Mouse (Mus musculus) WW6 (cell line): ENCODE measurements around the gene Bach2.

Experiments
- DNase-seq: peaks from one replicate; pipeline ENCODE4 v3.0.0-alpha.2; 2013; ENCODE audit warnings: low read depth, low spot score

Gene Bach2

GRCm38 (mm10) chr4:32387479-32388240 lies 149.1 kb downstream of the Bach2 start:
- DNase-seq: no peak

- no peak for DNase-seq
These were observed 150.0 kb downstream of the Bach2 start for GRCm38 (mm10) chr4:32388564-32388963.

DNA sequence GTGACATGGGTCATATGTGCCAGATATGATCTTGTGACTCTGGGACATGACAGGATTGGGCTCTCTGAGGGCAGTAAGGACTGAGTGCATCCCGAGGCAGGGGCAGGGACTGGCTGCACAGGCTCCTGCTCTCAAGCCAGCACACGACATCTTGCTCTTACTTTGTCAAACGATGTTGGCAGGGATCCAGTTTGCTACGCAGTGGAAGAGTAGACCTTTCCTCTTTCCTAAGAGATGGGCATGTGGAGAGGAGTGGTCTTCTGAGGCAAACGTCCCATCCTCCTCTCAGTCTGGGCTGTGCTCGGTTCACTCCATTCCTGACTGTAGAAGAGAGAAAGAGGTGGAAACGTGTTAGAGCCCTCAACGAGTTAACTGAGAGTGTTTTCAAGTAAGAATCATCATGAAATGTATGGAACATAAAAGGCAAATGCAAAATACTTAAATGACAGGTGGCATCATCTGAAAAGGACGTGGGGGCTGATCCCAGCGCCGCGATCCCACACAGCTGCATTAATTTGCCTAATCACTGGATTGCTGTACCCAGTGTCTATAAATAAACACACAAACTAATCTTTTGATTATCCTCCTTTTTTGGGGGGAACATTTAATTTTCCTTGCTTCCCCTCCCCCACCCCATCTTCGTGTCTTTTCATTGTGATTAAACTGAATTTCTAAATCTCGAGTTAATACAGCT lies 150.7 kb downstream of the Bach2 start:
- DNase-seq: no peak

GRCm38 (mm10) chr4:32391260-32391659 lies 152.7 kb downstream of the Bach2 start:
- no peak for DNase-seq

DNA sequence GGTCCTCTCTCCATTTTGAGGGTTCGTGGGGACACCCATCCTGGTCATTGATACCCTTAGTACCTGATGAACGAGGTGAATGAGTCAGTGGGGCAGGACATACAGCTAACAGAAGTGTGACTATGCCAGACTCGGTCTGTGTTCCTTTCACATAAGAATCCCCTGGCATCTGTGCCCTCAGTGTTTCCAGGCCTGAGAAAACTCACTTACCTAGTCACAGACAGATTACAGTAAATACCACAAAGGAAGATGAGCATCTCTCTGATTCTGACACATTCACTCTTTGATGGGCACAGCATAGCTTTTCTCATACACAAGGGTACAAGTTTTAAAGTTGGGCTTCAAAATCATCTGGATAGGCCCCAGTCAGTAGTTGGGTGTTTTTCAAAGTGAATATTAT lies 154.6 kb downstream of the Bach2 start:
- DNase-seq: no peak

DNA sequence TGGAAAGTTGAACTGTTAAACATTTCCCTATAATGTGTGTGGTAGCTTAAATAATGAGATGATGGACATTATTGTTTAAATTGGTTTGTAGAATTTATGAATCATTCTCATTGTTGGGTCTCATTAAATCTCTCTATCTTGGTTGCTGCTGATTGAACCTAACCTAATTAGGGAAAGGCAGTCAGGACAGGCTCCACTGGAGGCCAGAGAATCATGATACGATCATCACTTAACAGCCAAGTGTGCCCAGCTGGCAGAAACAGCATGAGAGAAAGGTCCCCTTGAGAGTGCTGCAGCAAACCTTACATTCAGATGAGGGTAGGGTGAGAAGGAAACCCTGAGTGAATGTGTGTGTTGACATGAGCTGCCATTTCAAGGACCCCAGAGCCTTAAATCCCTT lies 155.3 kb downstream of the Bach2 start:
- no peak for DNase-seq

DNA sequence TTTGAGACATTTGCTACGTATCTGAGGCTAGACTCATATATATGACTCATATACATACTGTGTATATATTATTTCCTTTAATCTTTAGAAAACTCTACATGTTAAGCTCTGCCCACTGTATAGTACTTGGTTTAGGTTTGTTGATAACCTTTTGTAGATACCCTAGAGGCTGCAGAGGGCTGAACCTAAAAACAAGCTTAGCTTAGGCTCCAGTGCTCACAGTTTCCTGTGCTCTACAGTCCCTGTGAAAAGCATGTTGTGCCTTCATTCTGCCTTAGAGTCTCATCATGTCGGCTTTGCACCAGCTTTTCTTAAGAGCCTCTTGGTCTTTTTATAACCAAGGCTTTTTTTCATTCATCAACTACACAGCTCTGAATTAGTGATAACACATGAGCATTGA lies 156.2 kb downstream of the Bach2 start:
- DNase-seq: no peak

DNA sequence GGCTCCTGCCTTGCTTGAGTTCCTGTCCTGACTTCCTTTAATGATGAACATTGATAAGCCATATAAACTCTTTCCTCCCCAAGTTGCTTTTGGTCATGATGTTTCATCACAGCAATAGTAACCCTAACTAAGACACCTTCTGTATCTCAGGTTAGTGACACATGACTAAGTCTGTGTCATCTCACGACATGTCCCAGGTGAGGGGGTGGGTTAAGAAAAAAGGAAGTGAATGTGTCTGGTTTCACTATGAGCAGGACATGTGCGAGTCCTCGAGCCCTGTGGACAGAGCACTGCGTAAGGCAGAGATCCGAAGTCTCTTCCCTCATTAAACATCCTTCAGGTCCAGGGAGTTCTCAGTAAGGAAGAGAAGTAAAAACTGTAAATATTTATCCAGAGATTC lies 162.9 kb downstream of the Bach2 start:
- no peak for DNase-seq

DNA sequence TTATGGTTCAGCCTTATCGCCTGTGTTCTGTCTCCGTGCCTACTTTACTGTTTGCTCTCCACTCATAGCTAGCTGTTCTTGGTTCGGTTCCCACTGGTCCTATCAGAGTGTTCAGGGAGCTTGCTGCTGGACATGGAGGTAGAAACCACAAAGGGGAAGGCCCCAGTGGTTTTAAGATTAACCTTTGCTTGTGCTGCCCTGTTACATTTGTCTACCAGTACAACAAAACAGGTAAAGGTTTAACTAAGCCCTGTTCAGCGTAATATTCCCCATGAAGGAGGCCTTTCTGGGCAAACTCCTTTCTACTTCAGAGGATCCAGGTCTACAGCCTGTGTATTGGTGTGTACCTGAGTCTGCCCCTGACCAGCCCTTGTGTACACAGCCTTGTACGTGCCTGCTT lies 164.9 kb downstream of the Bach2 start:
- DNase-seq: no peak

GRCm38 (mm10) chr4:32405149-32405882 lies 166.7 kb downstream of the Bach2 start:
- DNase-seq: no peak

DNA sequence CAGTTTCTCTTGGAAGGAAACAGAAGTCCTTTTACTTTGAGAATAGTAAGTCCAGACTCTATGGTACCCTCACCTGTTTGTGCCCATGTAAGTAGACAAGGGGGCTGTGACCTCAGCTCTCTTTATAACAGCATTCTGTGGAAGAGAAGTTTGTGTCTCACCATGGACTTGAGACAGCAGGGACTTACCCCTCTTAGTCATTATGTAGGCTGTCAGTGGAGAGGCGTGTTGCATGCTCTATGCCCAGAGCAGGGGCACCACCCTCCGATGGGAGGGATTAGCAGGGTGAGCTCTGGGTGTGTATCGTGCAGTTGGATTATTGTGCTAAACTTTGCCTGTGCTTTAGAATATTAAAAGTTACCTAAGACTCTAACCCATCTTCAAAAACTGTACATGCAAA lies 167.4 kb downstream of the Bach2 start:
- DNase-seq: no peak

DNA sequence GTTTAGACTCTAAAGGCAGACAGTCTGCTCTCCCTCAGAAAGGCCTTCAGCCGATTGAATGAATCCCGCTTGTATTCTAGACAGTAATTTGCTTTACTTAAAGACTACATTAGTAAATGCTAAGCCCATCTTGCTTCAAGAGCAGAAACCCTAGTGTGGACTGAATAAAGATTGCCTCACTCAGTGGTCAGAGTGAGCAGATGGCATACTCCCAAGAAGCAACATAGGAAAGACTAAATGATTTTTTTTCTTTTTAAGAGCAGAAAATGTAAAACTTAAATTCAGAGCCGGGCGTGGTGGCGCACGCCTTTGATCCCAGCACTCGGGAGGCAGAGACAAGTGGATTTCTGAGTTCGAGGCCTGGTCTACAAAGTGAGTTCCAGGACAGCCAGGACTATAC lies 169.9 kb downstream of the Bach2 start:
- no peak for DNase-seq

- no peak for DNase-seq
These were observed 170.7 kb downstream of the Bach2 start for GRCm38 (mm10) chr4:32409116-32409880.

DNA sequence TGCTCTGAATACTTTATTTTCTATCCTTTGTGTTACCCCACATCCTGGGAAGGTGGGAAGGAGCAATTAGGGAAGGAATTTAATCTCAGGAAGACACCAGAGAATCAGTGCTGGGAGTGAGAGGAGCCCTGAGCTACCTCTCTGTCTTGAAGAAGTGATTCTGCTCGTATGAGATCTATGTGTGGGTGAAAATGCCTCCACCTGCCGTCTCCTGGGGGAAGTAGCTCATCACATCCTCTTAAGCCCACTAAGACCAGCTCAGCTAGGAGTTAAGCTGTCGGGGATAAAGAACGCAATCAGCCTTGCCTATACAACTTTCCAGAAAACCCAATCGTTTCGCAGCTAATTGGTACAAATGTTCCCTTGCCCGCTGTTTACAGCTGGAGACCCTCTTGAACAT lies 174.5 kb downstream of the Bach2 start:
- DNase-seq: no peak

DNA sequence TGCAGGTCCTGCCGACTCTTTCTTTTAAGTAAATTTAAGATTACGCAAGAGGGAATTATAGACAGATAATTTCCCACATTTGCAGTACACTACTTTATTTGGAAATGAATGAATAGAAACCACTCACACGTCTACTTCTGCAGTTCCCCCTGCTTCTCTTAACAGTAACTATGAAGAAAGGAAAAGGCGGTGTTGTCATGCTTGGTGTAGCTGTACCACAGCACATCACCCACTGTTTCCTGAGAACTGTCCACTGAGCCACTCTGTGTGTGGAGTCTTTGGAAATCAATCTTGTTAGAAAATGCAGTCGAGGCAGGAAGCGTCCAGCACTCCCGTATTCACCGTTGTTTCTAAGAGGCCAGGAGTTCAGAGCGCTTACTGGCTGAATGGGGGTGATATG lies 174.9 kb downstream of the Bach2 start:
- no peak for DNase-seq

- DNase-seq: no peak
These were observed 176.4 kb downstream of the Bach2 start for GRCm38 (mm10) chr4:32414959-32415358.

GRCm38 (mm10) chr4:32417939-32418338 lies 179.3 kb downstream of the Bach2 start:
- no peak for DNase-seq

DNA sequence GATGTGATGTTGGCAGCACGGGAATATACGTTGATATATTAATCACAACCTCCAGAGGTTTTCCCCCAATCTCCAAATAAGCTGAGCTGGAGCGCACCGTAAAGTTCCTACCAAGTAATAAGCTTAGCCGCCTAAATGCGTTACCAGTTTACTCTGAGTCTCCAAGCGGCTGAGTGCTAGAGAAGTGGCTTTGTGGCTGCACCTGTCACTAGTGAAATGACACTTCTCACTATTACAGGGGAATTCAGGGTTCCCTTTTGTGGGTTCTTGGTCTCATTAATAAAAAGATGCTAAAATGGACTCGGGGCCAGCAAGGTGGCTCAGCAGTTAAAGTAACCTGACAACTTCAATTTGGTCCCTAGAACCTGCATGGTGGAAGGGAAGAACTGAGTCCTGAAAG lies 183.0 kb downstream of the Bach2 start:
- DNase-seq: no peak

GRCm38 (mm10) chr4:32422427-32422826 lies 183.8 kb downstream of the Bach2 start:
- no peak for DNase-seq

GRCm38 (mm10) chr4:32423667-32424066 lies 185.1 kb downstream of the Bach2 start:
- DNase-seq: no peak

DNA sequence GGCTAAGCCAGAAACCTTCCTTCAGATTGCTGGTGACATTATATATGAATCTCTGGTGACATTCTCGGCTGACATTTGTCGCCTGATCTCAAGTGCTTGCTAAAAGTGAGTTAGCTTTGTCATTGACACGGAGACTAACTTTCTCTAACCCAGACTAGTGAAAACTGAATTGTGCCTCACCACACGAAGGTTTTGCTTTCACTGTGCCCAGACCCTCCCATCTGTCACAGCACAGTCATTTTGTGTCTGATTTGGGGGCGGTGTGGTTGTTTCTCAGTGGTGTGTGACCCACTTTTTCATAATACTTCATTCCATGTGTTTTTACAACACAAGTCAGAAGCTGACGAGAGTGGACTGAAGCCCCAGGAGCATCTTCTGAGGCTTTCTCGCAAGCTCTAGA lies 185.8 kb downstream of the Bach2 start:
- no peak for DNase-seq

DNA sequence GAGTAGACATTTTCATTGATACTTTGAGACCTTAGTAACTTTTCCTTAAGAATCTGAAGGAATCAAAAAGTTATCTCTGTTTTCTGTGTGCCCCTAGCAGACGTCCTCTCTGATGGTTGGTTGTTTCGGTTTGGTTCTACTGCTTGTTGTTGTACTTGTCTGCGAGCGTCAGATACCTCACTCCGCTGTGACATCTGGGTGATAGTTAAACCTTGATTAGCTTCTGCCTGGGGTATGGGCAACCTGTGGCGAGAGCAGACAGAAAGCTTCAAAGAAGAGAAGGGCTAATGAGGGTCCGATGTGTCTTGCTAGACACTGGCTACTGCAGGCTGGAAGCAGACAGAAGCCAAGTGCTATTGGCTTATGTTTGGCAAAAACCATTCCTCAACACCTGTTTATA lies 186.5 kb downstream of the Bach2 start:
- no peak for DNase-seq
